Mouse (Mus musculus): ENCODE measurements around the gene Prpsap1. TPM values are rescaled to one million over a fixed set of nuclear protein-coding genes. Genes with fewer than 3 reads are reported as not detected.
A peak's percentile ranks its signal among the peaks of the same experiment; 100 is the strongest.

Prpsap1 gene
- polyA plus RNA-seq, 1 experiment = 78.2 TPM

DNA sequence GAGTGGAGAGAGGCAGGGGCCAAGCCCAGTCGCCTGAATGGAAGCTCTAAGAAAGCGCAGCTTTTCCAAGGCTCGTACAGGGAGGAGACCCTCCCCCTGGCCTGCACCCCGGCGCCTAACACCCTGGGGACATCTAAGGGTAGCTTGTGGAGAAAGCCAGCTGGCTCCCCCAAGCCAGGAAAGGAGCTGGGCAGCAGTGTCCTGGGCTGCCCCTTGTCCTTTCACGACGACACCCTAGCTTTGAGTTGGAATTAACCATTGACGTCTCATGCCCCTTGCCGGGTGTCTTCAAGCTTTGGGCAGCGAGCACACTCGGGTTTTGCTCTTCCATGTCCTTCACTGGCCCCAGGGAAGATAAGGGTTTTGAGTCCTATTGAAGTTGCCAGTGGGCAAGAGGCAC lies 56.5 kb downstream of the Prpsap1 start:
- no peak for TF ChIP-seq POLR2A (IDR thresholded peaks at IDR 0.05; ENCODE audit: insufficient read length, low read depth)
- TF ChIP-seq REST (IDR thresholded peaks at IDR 0.05; ENCODE audit: insufficient read depth, insufficient read length) = no peak
- no peak for TF ChIP-seq TCF3 (IDR thresholded peaks at IDR 0.05; ENCODE audit: insufficient read length, low read depth)
- TF ChIP-seq CEBPB (IDR thresholded peaks at IDR 0.05; ENCODE audit: insufficient read depth, poor library complexity, severe bottlenecking) = no peak
- H3K79me2 ChIP-seq (ENCODE audit: control insufficient read depth, insufficient read depth) = peaks cover 18% of the 10 kb centered on the region
- no peak overlapping the region for H3K4me2 ChIP-seq (ENCODE audit: low read depth)
- no peak overlapping the region for H3K4me3 ChIP-seq
- no peak overlapping the region for H3ac ChIP-seq (ENCODE audit: control insufficient read depth, insufficient read length)
- no peaks in the 10 kb centered on the region for H3K36me3 ChIP-seq (ENCODE audit: control insufficient read depth, insufficient read depth)
- no peaks in the 10 kb centered on the region for H3K27me3 ChIP-seq (ENCODE audit: control insufficient read depth, insufficient read depth, insufficient read length)

DNA sequence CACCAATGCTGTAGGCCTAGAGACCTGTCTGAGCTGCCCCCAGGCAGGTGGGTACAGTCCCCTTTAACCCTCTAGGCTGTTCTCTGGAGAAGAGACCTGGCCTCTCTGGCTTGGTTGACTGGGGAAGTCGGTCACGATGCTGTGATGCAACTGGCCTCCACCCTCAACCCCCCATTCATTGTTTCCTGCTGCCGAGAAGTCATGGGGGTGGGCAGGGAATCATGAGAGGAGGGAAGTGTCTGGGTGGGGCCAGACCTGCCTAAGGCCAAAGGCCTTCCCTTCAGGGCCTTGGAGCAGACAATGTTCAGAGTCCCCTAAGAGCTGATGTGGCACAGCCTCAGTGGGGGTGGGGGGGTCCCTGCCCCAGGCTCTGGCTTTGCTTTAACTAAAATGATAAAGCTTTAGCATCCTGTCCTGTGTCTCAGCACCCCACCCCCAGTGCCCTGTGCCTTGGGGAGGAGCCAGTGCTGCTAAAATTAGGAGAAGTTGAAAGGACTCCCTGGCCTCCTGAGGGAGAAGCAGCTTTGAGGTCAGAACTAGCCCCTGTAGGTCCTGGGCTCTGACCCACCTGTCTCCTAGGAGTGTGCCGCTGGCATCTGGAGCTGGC lies 57.2 kb downstream of the Prpsap1 start:
- Histone ChIP-seq H3K27me3 (ENCODE audit: control insufficient read depth, insufficient read depth, insufficient read length) (no peaks in the 10 kb centered on the region), H3ac (ENCODE audit: control insufficient read depth, insufficient read length) (no peak overlapping the region), H3K79me2 (ENCODE audit: control insufficient read depth, insufficient read depth) (peaks cover 18% of the 10 kb centered on the region), H3K36me3 (ENCODE audit: control insufficient read depth, insufficient read depth) (no peaks in the 10 kb centered on the region), H3K4me3 (no peak overlapping the region), H3K4me2 (ENCODE audit: low read depth) (peak overlapping the region; percentile 38)
- no peak for TF ChIP-seq CEBPB (IDR thresholded peaks at IDR 0.05; ENCODE audit: insufficient read depth, poor library complexity, severe bottlenecking)
- TF ChIP-seq SRF (IDR thresholded peaks at IDR 0.05; ENCODE audit: control insufficient read depth, insufficient read length, low read depth) = no peak
- TF ChIP-seq POLR2AphosphoS2 (IDR thresholded peaks at IDR 0.05; ENCODE audit: insufficient read length, low read depth) = peak; percentile 18
- TF ChIP-seq POLR2A (IDR thresholded peaks at IDR 0.05; ENCODE audit: insufficient read length, low read depth) = no peak
- peak in 1 of 3 experiments; percentile 26 for TF ChIP-seq MYOD1 (IDR thresholded peaks at IDR 0.05; ENCODE audit: control insufficient read depth in 1 of 3, insufficient read length in 2 of 3, low read depth in 2 of 3)

DNA sequence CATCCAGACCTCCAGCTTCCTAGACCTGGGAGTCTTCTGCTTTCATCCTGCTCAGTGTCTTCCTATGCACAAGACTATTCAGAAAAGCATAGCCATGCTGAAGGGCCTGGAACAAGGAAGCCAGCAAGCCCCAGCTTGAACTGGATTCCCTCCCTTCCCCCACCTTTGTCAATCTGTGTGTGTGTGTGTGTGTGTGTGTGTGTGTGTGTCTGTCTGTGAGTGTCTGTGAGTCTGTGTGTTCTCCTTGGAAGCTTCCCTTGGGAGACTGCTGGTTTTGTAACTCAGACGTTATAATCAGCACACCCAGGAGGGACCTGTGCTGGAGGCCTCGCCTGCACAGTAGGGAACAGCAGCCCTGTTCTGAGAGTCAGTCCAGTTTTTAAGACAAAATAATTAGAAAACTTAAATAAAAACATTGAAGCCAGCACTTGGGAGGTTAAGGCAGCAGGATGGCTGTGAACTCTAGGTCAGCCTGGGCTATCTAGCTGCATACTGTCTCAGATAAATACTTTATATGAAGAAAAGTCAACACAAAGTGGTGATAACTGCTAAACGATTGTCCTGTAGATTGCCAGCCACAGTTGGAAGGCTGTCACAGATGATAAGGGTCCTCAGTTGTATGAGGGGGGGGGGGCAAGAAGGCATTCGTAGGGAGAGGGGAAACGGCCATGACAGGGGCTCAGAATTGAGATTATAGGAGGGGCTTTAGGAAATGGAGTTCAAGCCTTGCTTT lies 57.8 kb downstream of the Prpsap1 start:
- peak overlapping the region; percentile 38 for H3K4me2 ChIP-seq (ENCODE audit: low read depth)
- peak overlapping the region; percentile 55 for H3K4me3 ChIP-seq
- TF ChIP-seq CEBPB (IDR thresholded peaks at IDR 0.05; ENCODE audit: insufficient read depth, poor library complexity, severe bottlenecking) = no peak
- H3K36me3 ChIP-seq (ENCODE audit: control insufficient read depth, insufficient read depth) = no peaks in the 10 kb centered on the region
- H3K79me2 ChIP-seq (ENCODE audit: control insufficient read depth, insufficient read depth) = peaks cover 18% of the 10 kb centered on the region
- H3K27me3 ChIP-seq (ENCODE audit: control insufficient read depth, insufficient read depth, insufficient read length) = no peaks in the 10 kb centered on the region
- no peak overlapping the region for H3ac ChIP-seq (ENCODE audit: control insufficient read depth, insufficient read length)

DNA sequence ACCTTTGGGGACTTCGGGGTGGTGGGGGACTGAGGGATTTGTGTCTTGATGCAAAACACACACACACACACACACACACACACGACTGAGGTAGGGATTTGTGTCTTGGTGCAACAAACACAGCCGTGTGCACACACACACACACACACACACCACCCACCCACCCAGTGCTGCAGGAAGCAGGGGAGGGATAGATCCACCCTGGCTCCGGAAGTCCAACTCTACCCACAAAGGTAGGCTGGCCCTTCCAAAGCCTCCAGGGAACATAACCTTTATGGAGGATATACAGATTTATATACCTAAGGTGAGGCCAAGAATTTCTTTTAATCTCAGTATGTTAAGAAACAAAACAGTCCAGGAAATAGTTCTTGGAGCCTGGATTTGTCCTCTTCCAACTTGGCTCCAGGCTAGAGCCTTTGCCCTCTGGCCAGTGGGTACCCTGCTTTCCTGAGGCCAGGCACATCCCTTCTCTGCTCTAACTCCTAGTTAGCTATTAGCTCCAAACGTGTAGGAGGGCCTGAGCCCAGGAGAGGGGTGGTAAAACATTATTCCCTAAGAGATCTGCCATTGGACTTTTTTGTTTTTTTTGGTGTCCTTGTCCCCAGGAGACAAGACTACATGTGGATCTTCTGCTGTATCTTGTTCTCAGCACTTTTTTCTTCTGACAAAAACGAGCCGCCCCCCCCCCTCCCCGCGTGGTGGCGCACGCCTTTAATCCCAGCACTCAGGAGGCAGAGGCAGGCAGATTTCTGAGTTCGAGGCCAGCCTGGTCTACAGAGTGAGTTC lies 58.8 kb downstream of the Prpsap1 start:
- peaks cover 18% of the 10 kb centered on the region for H3K79me2 ChIP-seq (ENCODE audit: control insufficient read depth, insufficient read depth)
- peak overlapping the region; percentile 67 for H3K4me2 ChIP-seq (ENCODE audit: low read depth)
- H3K4me3 ChIP-seq = peak overlapping the region; percentile 55
- peak overlapping the region; percentile 26 for H3ac ChIP-seq (ENCODE audit: control insufficient read depth, insufficient read length)
- no peaks in the 10 kb centered on the region for H3K36me3 ChIP-seq (ENCODE audit: control insufficient read depth, insufficient read depth)
- TF ChIP-seq POLR2AphosphoS2 (IDR thresholded peaks at IDR 0.05; ENCODE audit: insufficient read length, low read depth) (no peak), USF1 (IDR thresholded peaks at IDR 0.05; ENCODE audit: low read depth) (no peak), E2F4 (IDR thresholded peaks at IDR 0.05; ENCODE audit: insufficient read depth) (no peak), REST (IDR thresholded peaks at IDR 0.05; ENCODE audit: insufficient read depth, insufficient read length) (no peak), POLR2A (IDR thresholded peaks at IDR 0.05; ENCODE audit: insufficient read length, low read depth) (no peak), SRF (IDR thresholded peaks at IDR 0.05; ENCODE audit: control insufficient read depth, insufficient read length, low read depth) (no peak), MYOD1 (IDR thresholded peaks at IDR 0.05; ENCODE audit: control insufficient read depth in 1 of 3, insufficient read length in 2 of 3, low read depth in 2 of 3) (no peak), CEBPB (IDR thresholded peaks at IDR 0.05; ENCODE audit: insufficient read depth, poor library complexity, severe bottlenecking) (no peak)
- no peaks in the 10 kb centered on the region for H3K27me3 ChIP-seq (ENCODE audit: control insufficient read depth, insufficient read depth, insufficient read length)

DNA sequence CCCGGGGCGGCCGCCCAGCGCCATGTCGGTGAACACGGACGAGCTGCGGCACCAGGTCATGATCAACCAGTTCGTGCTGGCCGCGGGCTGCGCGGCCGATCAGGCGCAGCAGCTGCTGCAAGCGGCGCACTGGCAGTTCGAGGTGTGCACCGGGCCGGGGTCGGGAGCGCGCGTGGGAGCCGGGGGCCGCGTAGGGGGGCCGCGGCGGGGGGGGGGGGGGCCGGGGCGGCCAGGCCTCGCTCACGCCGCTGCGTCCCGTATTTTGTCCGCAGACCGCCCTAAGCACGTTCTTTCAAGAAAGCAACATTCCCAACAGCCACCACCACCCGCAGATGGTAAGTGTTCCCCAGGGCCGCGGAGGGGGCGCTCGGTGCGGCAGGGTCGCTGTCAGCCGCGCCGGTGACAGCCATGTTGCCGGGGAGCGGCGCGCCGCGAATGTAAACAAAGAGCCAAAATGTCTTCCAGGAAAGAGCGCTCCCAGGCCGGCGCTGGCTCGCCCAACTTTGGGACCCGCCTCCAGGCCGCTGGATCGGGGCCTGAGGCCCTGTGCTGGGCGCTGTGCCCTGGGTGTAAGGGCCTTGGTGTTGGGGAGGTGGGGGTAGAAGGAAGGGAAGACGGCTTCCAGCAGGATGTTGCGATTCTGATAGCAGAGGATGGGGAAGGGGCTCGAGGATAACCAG lies 59.6 kb downstream of the Prpsap1 start:
- Histone ChIP-seq H3ac (ENCODE audit: control insufficient read depth, insufficient read length) (peak overlapping the region; percentile 26), H3K36me3 (ENCODE audit: control insufficient read depth, insufficient read depth) (no peaks in the 10 kb centered on the region), H3K4me3 (peak overlapping the region; percentile 55), H3K27me3 (ENCODE audit: control insufficient read depth, insufficient read depth, insufficient read length) (no peaks in the 10 kb centered on the region), H3K79me2 (ENCODE audit: control insufficient read depth, insufficient read depth) (peaks cover 18% of the 10 kb centered on the region), H3K4me2 (ENCODE audit: low read depth) (peak overlapping the region; percentile 67)
- TF ChIP-seq CEBPB (IDR thresholded peaks at IDR 0.05; ENCODE audit: insufficient read depth, poor library complexity, severe bottlenecking) (no peak), POLR2A (IDR thresholded peaks at IDR 0.05; ENCODE audit: insufficient read length, low read depth) (peak; percentile 18)
